Mouse (Mus musculus): ENCODE measurements at regions not wholly inside any gene's neighbourhood (a gene's known extent, or its start where the extent isn't known, plus 50 kb on each side); places are given as distances from the start of the nearest gene placed in this dataset.

GRCm38 (mm10) chr3:149352546-149352945 lies 362.2 kb upstream of the Adgrl2 start:
- WGBS, result 43% methylated on average over 6 of the region's 6 CpGs
- Histone ChIP-seq H3K4me1 (peaks cover 10% of the 10 kb centered on the region), H3K27ac (no peak overlapping the region), H3K36me3 (no peaks in the 10 kb centered on the region), H3K4me3 (no peak overlapping the region), H3K9me3 (no peaks in the 10 kb centered on the region), H3K27me3 (no peaks in the 10 kb centered on the region), H3K9ac (no peak overlapping the region), H3K4me2 (no peak overlapping the region)
- ATAC-seq (ENCODE audit: borderline replicate concordance, extremely low read depth, low FRiP score, low TSS enrichment), result no peak

GRCm38 (mm10) chr3:149349731-149350130 lies 359.4 kb upstream of the Adgrl2 start:
- 65% methylated on average over 6 of the region's 6 CpGs for WGBS
- H3K9me3 ChIP-seq, result no peaks in the 10 kb centered on the region
- no peak overlapping the region for H3K4me2 ChIP-seq
- H3K36me3 ChIP-seq, result no peaks in the 10 kb centered on the region
- H3K9ac ChIP-seq, result no peak overlapping the region
- no peak for ATAC-seq (ENCODE audit: borderline replicate concordance, extremely low read depth, low FRiP score, low TSS enrichment)
- H3K4me1 ChIP-seq, result peaks cover 18% of the 10 kb centered on the region
- no peak overlapping the region for H3K27ac ChIP-seq
- H3K27me3 ChIP-seq, result no peaks in the 10 kb centered on the region
- no peak overlapping the region for H3K4me3 ChIP-seq

DNA sequence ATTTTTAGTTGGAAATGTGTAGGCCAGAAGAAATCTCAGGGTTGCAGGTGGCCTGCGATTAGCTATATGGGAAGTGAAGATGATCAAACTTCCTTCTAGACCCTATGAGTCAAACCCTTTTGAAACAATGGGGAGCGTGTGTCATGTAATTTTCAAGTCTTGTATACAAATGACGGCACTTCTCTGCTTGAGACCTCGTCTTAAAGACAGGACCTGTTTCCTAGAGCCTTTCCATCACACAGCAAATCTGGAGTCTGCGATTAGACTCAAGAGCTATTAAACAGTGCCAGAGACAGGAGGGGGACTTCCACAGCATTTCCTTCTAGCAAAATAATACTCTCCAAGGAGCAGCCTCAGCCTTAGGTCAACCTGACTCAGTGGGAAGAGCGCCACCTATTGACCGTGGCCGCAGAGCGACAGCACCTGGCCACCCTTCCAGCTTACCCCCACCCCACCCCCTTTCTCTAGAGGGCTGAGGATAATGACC lies 358.9 kb upstream of the Adgrl2 start:
- Histone ChIP-seq H3K9me3 (no peaks in the 10 kb centered on the region), H3K4me2 (no peak overlapping the region), H3K27me3 (no peaks in the 10 kb centered on the region), H3K4me1 (peaks cover 18% of the 10 kb centered on the region), H3K9ac (no peak overlapping the region), H3K4me3 (no peak overlapping the region), H3K27ac (peak overlapping the region; percentile 61), H3K36me3 (no peaks in the 10 kb centered on the region)
- ATAC-seq (ENCODE audit: borderline replicate concordance, extremely low read depth, low FRiP score, low TSS enrichment), result peak; percentile 64
- WGBS, result 35% methylated on average over 9 of the region's 9 CpGs

DNA sequence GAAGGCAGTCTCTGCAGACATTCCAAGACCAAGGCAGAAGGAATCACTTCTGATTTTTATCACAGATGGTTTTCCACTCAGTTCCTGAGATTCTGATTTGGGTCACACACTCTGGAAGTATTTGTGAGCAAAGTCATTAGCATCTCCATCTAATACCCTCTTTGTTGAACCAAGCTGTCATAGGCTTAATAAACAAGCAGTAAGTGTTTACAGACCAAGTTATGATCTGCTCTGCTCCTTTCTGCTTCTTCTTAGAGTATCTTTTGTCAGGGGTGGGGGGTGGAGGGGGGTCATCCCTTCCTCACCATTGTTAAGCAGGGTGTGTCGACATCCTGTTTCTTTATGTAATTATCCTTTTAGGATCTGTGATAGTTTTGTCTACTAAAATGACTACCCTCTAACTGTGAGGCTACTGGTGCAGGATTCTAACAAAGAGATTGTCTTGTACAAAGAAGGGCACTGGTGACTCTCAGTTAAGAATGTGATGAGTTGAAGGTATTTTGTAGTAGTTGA lies 358.2 kb upstream of the Adgrl2 start:
- WGBS, result 49% methylated on average over 1 of the region's 1 CpGs
- Histone ChIP-seq H3K9me3 (no peaks in the 10 kb centered on the region), H3K27me3 (no peaks in the 10 kb centered on the region), H3K36me3 (no peaks in the 10 kb centered on the region), H3K27ac (peak overlapping the region; percentile 70), H3K4me2 (peak overlapping the region; percentile 30; the same call in 1 of the 2 replicates), H3K4me3 (no peak overlapping the region), H3K9ac (no peak overlapping the region), H3K4me1 (peaks cover 18% of the 10 kb centered on the region)
- no peak for ATAC-seq (ENCODE audit: borderline replicate concordance, extremely low read depth, low FRiP score, low TSS enrichment)

- Histone ChIP-seq H3K36me3 (no peaks in the 10 kb centered on the region), H3K27me3 (no peaks in the 10 kb centered on the region), H3K4me3 (no peak overlapping the region), H3K4me1 (peaks cover 18% of the 10 kb centered on the region), H3K27ac (peak overlapping the region; percentile 70), H3K9me3 (no peaks in the 10 kb centered on the region), H3K4me2 (no peak overlapping the region), H3K9ac (no peak overlapping the region)
- ATAC-seq (ENCODE audit: borderline replicate concordance, extremely low read depth, low FRiP score, low TSS enrichment), result peak; percentile 58; the same call in 1 of the 2 replicates
- 36% methylated on average over 6 of the region's 6 CpGs for WGBS
These were observed 357.1 kb upstream of the Adgrl2 start for GRCm38 (mm10) chr3:149347241-149347992.

DNA sequence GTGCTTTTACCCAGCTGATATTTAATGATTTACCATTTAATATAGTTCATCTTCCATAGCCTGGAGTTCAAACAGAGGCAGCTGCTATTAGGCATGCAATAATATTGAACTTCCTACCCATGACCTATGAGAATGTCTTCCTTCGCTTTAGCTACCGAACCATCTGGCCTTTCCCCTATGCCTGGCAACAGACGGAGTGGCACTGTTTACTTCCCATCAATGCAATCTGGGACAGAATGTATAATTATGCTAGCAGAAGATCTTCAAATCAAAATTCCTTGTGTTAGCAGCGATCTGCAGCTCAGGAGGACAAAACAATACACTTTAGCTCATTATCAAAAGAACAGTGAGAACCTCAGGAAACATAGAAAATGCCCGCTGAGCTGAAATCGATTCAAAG lies 352.2 kb upstream of the Adgrl2 start:
- WGBS, result 72% methylated on average over 6 of the region's 6 CpGs

GRCm38 (mm10) chr3:149339374-149339753 lies 349.0 kb upstream of the Adgrl2 start:
- H3K9me3 ChIP-seq, result no peaks in the 10 kb centered on the region
- no peak overlapping the region for H3K9ac ChIP-seq
- H3K4me2 ChIP-seq, result no peak overlapping the region
- peaks cover 10% of the 10 kb centered on the region; the same call in 1 of the 2 replicates for H3K4me1 ChIP-seq
- no peaks in the 10 kb centered on the region for H3K27me3 ChIP-seq
- H3K4me3 ChIP-seq, result no peak overlapping the region
- H3K36me3 ChIP-seq, result no peaks in the 10 kb centered on the region
- no peak for ATAC-seq (ENCODE audit: borderline replicate concordance, extremely low read depth, low FRiP score, low TSS enrichment)
- WGBS, result 82% methylated on average over 3 of the region's 3 CpGs
- H3K27ac ChIP-seq, result no peak overlapping the region

More for the DNA sequence above, 352.2 kb upstream of the Adgrl2 start:
- ATAC-seq (ENCODE audit: borderline replicate concordance, extremely low read depth, low FRiP score, low TSS enrichment), result no peak
- H3K9me3 ChIP-seq, result no peaks in the 10 kb centered on the region
- H3K4me3 ChIP-seq, result no peak overlapping the region
- H3K4me2 ChIP-seq, result no peak overlapping the region
- H3K4me1 ChIP-seq, result peaks cover 7% of the 10 kb centered on the region
- H3K9ac ChIP-seq, result no peak overlapping the region
- no peaks in the 10 kb centered on the region for H3K36me3 ChIP-seq
- H3K27me3 ChIP-seq, result no peaks in the 10 kb centered on the region
- no peak overlapping the region for H3K27ac ChIP-seq

GRCm38 (mm10) chr3:149338684-149339373 lies 348.5 kb upstream of the Adgrl2 start:
- no peak overlapping the region for H3K4me2 ChIP-seq
- H3K9ac ChIP-seq, result no peak overlapping the region
- no peaks in the 10 kb centered on the region for H3K9me3 ChIP-seq
- H3K27ac ChIP-seq, result no peak overlapping the region
- no peaks in the 10 kb centered on the region for H3K36me3 ChIP-seq
- no peaks in the 10 kb centered on the region for H3K27me3 ChIP-seq
- no peak for ATAC-seq (ENCODE audit: borderline replicate concordance, extremely low read depth, low FRiP score, low TSS enrichment)
- no peak overlapping the region for H3K4me3 ChIP-seq
- peaks cover 12% of the 10 kb centered on the region; the same call in 1 of the 2 replicates for H3K4me1 ChIP-seq
- WGBS, result 48% methylated on average over 7 of the region's 7 CpGs

DNA sequence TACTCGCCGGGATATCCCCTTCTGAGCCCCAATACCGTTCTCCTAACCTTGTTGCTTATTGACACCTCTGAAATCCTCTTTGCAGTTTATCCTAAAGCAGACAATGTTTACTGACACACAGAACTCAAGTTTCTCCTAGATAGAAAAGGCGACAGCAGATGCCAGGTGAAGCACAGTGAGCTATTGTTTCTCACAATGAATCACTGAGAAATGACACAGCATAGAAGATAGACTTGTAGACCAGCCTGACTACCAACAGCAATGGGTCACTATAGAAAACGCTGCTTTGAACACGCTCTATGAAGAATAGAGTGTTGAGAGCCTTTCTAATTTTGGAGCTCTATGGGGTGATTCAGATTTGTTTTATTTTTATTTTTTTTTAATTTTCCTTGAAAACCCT lies 344.9 kb upstream of the Adgrl2 start:
- Histone ChIP-seq H3K4me3 (no peak overlapping the region), H3K27me3 (no peaks in the 10 kb centered on the region), H3K9ac (no peak overlapping the region), H3K27ac (no peak overlapping the region), H3K4me1 (peaks cover 26% of the 10 kb centered on the region), H3K4me2 (no peak overlapping the region), H3K9me3 (no peaks in the 10 kb centered on the region), H3K36me3 (no peaks in the 10 kb centered on the region)
- 48% methylated on average over 6 of the region's 6 CpGs for WGBS
- ATAC-seq (ENCODE audit: borderline replicate concordance, extremely low read depth, low FRiP score, low TSS enrichment), result no peak

GRCm38 (mm10) chr3:149333607-149334006 lies 343.3 kb upstream of the Adgrl2 start:
- no peaks in the 10 kb centered on the region for H3K27me3 ChIP-seq
- peak; percentile 73 for ATAC-seq (ENCODE audit: borderline replicate concordance, extremely low read depth, low FRiP score, low TSS enrichment)
- 56% methylated on average over 5 of the region's 5 CpGs for whole genome bisulfite sequencing

GRCm38 (mm10) chr3:149333131-149333530 lies 342.8 kb upstream of the Adgrl2 start:
- no peak for ATAC-seq (ENCODE audit: borderline replicate concordance, extremely low read depth, low FRiP score, low TSS enrichment)
- Histone ChIP-seq H3K27me3 (no peaks in the 10 kb centered on the region), H3K4me1 (peaks cover 26% of the 10 kb centered on the region), H3K27ac (no peak overlapping the region), H3K4me3 (no peak overlapping the region), H3K9me3 (no peaks in the 10 kb centered on the region), H3K9ac (no peak overlapping the region), H3K36me3 (no peaks in the 10 kb centered on the region), H3K4me2 (no peak overlapping the region)
- 43% methylated on average over 10 of the region's 10 CpGs for WGBS

More at GRCm38 (mm10) chr3:149333607-149334006, 343.3 kb upstream of the Adgrl2 start:
- Histone ChIP-seq H3K27ac (no peak overlapping the region), H3K4me2 (no peak overlapping the region), H3K9me3 (no peaks in the 10 kb centered on the region), H3K9ac (no peak overlapping the region), H3K4me3 (no peak overlapping the region), H3K36me3 (no peaks in the 10 kb centered on the region), H3K4me1 (peaks cover 26% of the 10 kb centered on the region)

DNA sequence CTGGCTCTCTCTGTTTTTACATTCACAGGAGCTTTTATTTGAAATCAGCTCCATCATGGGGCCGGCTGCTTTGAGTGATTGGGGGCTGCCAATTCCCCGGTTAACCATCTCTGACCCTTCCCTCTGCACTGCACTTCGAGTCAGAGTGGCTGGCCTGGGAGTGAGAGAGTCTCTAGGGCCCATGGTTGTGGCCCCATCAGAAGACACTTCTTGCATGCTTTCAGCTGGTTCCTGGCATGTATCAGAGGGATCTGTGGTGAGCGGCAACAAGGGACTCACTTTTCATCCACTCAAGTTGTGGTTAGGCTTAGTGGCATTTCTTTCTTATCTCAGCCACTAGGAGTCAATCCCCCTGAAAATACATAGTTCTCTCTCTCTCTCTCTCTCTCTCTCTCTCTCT lies 341.8 kb upstream of the Adgrl2 start:
- WGBS, result 15% methylated on average over 4 of the region's 4 CpGs
- no peak overlapping the region for H3K4me3 ChIP-seq
- H3K9ac ChIP-seq, result no peak overlapping the region
- no peaks in the 10 kb centered on the region for H3K27me3 ChIP-seq
- H3K4me2 ChIP-seq, result no peak overlapping the region
- no peaks in the 10 kb centered on the region for H3K9me3 ChIP-seq
- H3K27ac ChIP-seq, result no peak overlapping the region; the same call in 1 of the 2 replicates
- ATAC-seq (ENCODE audit: borderline replicate concordance, extremely low read depth, low FRiP score, low TSS enrichment), result no peak
- H3K4me1 ChIP-seq, result peaks cover 26% of the 10 kb centered on the region
- no peaks in the 10 kb centered on the region for H3K36me3 ChIP-seq

Data from lung, embryonic 15.5 days (tissue).